Mouse (Mus musculus): ENCODE data around the gene Gas7.

GRCm38 (mm10) chr11:67479534-67479933 is 24.3 kb downstream of the Gas7 start:
- TF ChIP-seq POLR2A (IDR thresholded peaks at IDR 0.05; ENCODE audit: low read depth, low read length) (no peak), CTCF (conservative IDR thresholded peaks at IDR 0.05; ENCODE audit: insufficient read depth, insufficient read length, low read depth, low read length) (no peak)
